Mouse (Mus musculus): ENCODE results near the gene Srpk2. TPM values are rescaled to one million over a fixed set of nuclear protein-coding genes. Genes with fewer than 3 reads are reported as not detected.

Gene Srpk2
- polyA plus RNA-seq, 1 experiment from 2014 or later: 5.7 TPM

DNA sequence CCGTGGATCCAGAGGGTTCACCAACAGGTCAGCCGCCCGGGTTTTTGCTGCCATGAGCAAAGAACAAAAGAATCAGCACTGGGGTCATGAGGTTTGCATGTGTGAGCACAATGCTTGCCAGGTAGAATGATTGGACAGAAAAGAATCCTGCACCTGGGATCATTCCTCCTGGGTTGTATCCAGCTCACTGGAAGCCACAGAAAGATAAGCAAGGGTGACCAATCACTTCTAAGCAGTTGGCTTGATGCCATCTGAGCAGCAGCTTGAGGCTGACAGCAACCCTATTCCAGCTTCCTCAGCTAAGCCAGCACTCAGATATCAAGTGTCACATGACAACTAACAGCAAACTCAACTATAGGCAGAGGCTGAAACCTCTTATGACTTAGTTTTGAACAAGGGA lies 165.7 kb downstream of the Srpk2 start:
- Histone ChIP-seq H3K9me3 (replicated peaks) (no peaks in the 10 kb centered on the region), H3K36me3 (replicated peaks) (peaks cover 2% of the 10 kb centered on the region), H3K9ac (no peak overlapping the region), H3K4me2 (no peak overlapping the region), H3K27ac (replicated peaks) (no peak overlapping the region), H3K4me1 (replicated peaks) (no peaks in the 10 kb centered on the region), H3K4me3 (replicated peaks) (no peak overlapping the region), H3K27me3 (no peaks in the 10 kb centered on the region)
- WGBS (ENCODE audit: insufficient replicate concordance): 70% methylated on average over 3 of the region's 3 CpGs
- no peak for ATAC-seq (ENCODE audit: insufficient read depth)

DNA sequence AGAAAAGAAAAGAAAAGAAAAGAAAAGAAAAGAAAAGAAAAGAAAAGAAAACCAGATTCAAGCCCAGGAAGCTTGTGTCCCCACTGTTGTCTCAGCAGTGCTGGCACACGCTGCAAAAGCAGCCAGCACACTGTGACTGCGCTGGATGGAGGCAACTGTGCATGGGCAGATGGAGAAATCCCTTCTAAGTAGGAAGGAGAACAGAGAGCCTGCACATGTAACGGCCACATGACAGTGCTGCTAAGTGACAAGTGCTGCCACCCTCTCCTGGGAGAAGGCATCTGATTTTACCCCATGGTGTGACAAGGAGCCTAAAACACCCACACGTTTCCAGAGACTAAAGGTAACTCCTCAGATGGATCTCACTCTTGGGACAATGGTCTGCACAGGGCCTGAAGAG lies 166.6 kb downstream of the Srpk2 start:
- Histone ChIP-seq H3K27ac (replicated peaks) (no peak overlapping the region), H3K9ac (no peak overlapping the region), H3K27me3 (no peaks in the 10 kb centered on the region), H3K4me2 (no peak overlapping the region), H3K4me3 (replicated peaks) (no peak overlapping the region), H3K4me1 (replicated peaks) (no peaks in the 10 kb centered on the region), H3K9me3 (replicated peaks) (no peaks in the 10 kb centered on the region), H3K36me3 (replicated peaks) (peaks cover 5% of the 10 kb centered on the region)
- WGBS (ENCODE audit: insufficient replicate concordance): 73% methylated on average over 4 of the region's 4 CpGs
- no peak for ATAC-seq (ENCODE audit: insufficient read depth)

DNA sequence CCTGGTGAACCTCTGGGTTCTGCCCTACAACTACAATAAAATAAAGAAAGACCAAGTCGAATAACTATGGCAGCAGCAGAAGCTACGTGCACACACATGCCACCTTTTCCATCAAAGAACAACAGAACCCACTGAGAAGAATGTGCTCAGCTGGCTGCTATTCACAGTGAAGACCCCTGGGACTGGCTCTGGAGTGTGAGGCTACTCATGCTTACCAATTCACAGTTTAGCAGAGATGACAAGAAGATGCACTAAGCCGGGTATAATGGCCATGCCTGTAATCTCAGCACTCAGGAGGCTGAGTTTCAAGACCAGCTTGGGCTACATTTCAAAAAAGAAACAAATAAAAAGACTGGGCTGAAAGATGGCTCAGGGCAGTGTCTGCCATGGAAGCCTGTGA lies 167.5 kb downstream of the Srpk2 start:
- no peak overlapping the region for H3K4me2 ChIP-seq
- no peak for ATAC-seq (ENCODE audit: insufficient read depth)
- WGBS (ENCODE audit: insufficient replicate concordance): 80% methylated on average over 3 of the region's 3 CpGs

DNA sequence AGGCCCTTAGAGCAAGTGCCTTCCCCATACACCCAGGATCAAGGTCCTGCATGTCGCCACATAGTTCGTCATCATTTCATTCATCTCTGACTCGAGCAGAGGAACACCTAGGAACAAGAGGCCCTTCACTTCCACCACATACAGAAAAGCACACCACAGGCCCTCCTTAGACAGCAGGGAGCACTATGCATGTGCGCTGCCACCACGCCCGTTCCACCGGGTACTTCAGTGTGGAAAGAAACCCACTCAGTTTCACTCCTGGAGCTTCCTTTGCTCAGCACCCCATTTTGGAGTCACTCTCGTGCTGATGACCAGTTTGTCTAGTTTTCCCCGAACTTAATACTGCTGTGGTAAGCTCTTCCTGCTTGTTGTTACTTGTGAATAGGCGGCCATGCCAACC lies 169.4 kb downstream of the Srpk2 start:
- H3K4me2 ChIP-seq: no peak overlapping the region
- H3K9me3 ChIP-seq (replicated peaks): no peaks in the 10 kb centered on the region
- peaks cover 5% of the 10 kb centered on the region for H3K36me3 ChIP-seq (replicated peaks)
- no peak overlapping the region for H3K4me3 ChIP-seq (replicated peaks)
- H3K4me1 ChIP-seq (replicated peaks): no peaks in the 10 kb centered on the region
- 79% methylated on average over 10 of the region's 10 CpGs for WGBS (ENCODE audit: insufficient replicate concordance)
- H3K27me3 ChIP-seq: no peaks in the 10 kb centered on the region
- H3K27ac ChIP-seq (replicated peaks): no peak overlapping the region
- ATAC-seq (ENCODE audit: insufficient read depth): no peak
- H3K9ac ChIP-seq: no peak overlapping the region

More for the DNA sequence above, 167.5 kb downstream of the Srpk2 start:
- Histone ChIP-seq H3K9me3 (replicated peaks) (no peaks in the 10 kb centered on the region), H3K27ac (replicated peaks) (no peak overlapping the region), H3K4me1 (replicated peaks) (no peaks in the 10 kb centered on the region), H3K36me3 (replicated peaks) (peaks cover 5% of the 10 kb centered on the region), H3K4me3 (replicated peaks) (no peak overlapping the region), H3K9ac (no peak overlapping the region), H3K27me3 (no peaks in the 10 kb centered on the region)

DNA sequence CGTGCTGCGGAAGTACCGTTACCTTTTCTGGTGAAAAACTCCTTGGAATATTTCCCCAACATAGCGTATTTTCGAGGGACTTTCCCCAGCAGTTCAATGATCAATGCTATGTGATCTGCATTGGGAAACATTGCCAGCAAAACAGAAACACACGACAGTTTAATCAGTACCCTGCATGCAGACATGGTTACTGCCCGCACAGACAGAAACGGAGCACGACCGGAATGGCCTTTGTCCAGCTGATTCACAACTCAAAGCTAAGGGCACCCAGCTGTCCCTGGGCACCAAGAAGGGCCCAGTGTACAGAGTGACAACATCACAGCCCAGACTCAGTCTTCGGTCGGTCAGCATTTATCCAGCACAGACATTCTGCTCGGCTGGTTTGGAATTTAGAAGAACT lies 170.9 kb downstream of the Srpk2 start:
- no peak overlapping the region for H3K4me2 ChIP-seq
- H3K27me3 ChIP-seq: no peaks in the 10 kb centered on the region
- H3K4me1 ChIP-seq (replicated peaks): no peaks in the 10 kb centered on the region
- H3K9me3 ChIP-seq (replicated peaks): no peaks in the 10 kb centered on the region
- H3K36me3 ChIP-seq (replicated peaks): peaks cover 5% of the 10 kb centered on the region
- no peak overlapping the region for H3K27ac ChIP-seq (replicated peaks)
- ATAC-seq (ENCODE audit: insufficient read depth): no peak
- no peak overlapping the region for H3K9ac ChIP-seq
- WGBS (ENCODE audit: insufficient replicate concordance): 84% methylated on average over 13 of the region's 13 CpGs
- H3K4me3 ChIP-seq (replicated peaks): no peak overlapping the region

DNA sequence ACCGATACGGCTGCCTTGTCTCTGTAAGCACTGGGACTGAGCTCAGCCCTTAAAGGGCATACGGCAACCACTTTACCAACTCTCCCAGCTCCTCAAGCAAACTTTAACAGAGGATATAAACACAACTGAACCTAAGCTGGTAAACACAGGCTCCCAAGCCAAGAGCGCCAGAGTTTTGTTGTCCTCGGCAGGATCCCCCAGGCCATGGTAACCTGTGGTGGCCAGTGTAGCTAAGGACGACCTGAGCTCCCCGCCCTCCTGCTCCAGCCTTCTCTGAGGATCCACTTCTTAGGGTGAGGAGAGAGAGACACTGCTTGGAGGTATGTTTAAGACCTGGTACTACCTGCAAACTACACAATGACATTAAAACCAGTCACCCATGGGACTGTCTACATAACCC lies 171.9 kb downstream of the Srpk2 start:
- H3K4me2 ChIP-seq: no peak overlapping the region
- H3K4me3 ChIP-seq (replicated peaks): no peak overlapping the region
- H3K27me3 ChIP-seq: no peaks in the 10 kb centered on the region
- WGBS (ENCODE audit: insufficient replicate concordance): 90% methylated on average over 7 of the region's 7 CpGs
- H3K36me3 ChIP-seq (replicated peaks): peaks cover 5% of the 10 kb centered on the region; the same call in 1 of the 2 replicates
- no peak overlapping the region for H3K27ac ChIP-seq (replicated peaks)
- no peak overlapping the region for H3K9ac ChIP-seq
- H3K9me3 ChIP-seq (replicated peaks): no peaks in the 10 kb centered on the region
- no peaks in the 10 kb centered on the region for H3K4me1 ChIP-seq (replicated peaks)
- no peak for ATAC-seq (ENCODE audit: insufficient read depth)

DNA sequence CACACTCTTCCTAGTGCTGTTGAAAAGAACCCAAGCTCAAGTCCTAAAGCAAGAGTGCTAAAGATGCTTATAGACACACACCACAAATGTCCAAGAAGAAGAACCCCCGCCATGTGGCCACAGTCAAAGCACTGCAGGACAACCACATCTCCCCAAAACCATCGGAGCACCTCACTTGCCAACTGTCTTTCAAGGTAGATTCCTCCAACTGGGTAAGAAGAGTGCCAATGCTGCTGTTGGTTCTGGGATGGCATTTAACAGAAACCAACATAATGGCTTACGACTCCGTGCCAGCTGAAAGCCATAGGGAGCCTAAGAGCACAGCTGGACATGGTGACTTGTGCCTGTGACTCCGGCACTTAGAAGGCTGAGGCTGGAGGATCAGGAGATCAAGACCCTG lies 173.0 kb downstream of the Srpk2 start:
- Histone ChIP-seq H3K4me3 (replicated peaks) (no peak overlapping the region), H3K36me3 (replicated peaks) (peaks cover 5% of the 10 kb centered on the region; the same call in 1 of the 2 replicates), H3K27me3 (no peaks in the 10 kb centered on the region), H3K27ac (replicated peaks) (no peak overlapping the region), H3K9me3 (replicated peaks) (no peaks in the 10 kb centered on the region), H3K4me1 (replicated peaks) (no peaks in the 10 kb centered on the region), H3K4me2 (no peak overlapping the region), H3K9ac (no peak overlapping the region)
- 72% methylated on average over 5 of the region's 5 CpGs for WGBS (ENCODE audit: insufficient replicate concordance)
- ATAC-seq (ENCODE audit: insufficient read depth): no peak

DNA sequence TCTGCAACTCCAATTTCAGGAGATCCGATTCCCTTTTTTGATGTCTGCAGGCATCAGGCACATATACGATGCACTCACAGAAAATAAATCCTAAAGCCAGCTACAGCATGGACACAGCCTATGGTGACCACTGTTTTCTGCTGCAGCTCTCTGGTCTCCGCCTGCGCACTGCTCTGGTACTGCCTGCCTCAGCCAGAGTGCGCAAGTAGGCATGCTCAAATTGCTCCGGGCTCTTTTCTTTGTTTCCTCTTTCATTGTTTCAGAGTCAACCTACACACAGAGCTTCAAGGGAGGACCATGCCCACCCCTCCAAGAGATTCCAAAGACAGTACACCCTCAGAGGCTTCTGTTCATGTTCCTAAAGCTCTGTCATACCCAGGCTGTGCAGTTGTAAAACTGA lies 175.8 kb downstream of the Srpk2 start:
- no peaks in the 10 kb centered on the region for H3K27me3 ChIP-seq
- no peak overlapping the region for H3K4me3 ChIP-seq (replicated peaks)
- no peak overlapping the region for H3K9ac ChIP-seq
- H3K27ac ChIP-seq (replicated peaks): no peak overlapping the region
- ATAC-seq (ENCODE audit: insufficient read depth): no peak
- 83% methylated on average over 6 of the region's 6 CpGs for WGBS (ENCODE audit: insufficient replicate concordance)
- H3K36me3 ChIP-seq (replicated peaks): peaks cover 14% of the 10 kb centered on the region
- no peaks in the 10 kb centered on the region for H3K4me1 ChIP-seq (replicated peaks)
- no peak overlapping the region for H3K4me2 ChIP-seq
- no peaks in the 10 kb centered on the region for H3K9me3 ChIP-seq (replicated peaks)

DNA sequence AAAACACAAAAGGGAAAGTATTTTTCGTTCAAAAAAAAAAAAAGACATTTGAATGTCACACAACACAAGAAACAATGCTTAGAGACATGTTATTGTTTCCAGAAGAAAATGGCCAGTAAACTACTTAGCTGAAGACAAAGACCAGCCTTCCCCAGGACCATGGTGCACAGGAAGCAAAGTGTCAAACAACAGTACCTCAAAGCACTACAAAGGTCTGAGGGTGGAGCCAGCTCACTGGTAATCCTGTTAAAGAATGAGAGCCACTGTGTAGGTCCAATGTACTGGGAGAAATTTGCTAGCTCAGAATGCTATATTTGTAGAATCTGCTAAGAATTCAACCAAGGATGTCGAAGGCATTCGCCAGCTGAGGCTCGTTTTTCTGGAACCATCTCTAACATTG lies 177.2 kb downstream of the Srpk2 start:
- no peaks in the 10 kb centered on the region for H3K4me1 ChIP-seq (replicated peaks)
- ATAC-seq (ENCODE audit: insufficient read depth): no peak
- no peaks in the 10 kb centered on the region for H3K9me3 ChIP-seq (replicated peaks)
- peaks cover 21% of the 10 kb centered on the region for H3K36me3 ChIP-seq (replicated peaks)
- H3K4me3 ChIP-seq (replicated peaks): no peak overlapping the region
- H3K9ac ChIP-seq: no peak overlapping the region
- 68% methylated on average over 4 of the region's 4 CpGs for WGBS (ENCODE audit: insufficient replicate concordance)
- no peak overlapping the region for H3K4me2 ChIP-seq
- no peaks in the 10 kb centered on the region for H3K27me3 ChIP-seq
- H3K27ac ChIP-seq (replicated peaks): no peak overlapping the region

DNA sequence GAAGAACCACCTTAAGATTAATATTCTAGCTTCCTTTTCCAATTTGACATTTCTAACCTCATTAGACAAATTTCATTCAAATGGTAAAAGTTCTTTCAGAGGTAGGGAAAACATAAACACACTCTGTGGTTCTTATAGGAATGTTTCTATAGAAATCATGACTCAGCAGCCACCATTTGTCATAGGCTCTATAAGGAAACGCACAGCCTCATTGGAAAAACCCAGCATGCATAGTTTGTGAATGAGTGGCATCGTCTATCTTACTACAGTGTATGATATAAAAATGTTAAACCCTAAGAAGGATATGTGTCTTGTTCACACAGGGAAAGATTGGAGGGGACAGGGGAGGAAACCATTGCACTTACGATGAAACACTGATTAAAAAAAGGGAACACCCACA lies 178.8 kb downstream of the Srpk2 start:
- H3K27ac ChIP-seq (replicated peaks): no peak overlapping the region
- H3K27me3 ChIP-seq: no peaks in the 10 kb centered on the region
- no peaks in the 10 kb centered on the region for H3K9me3 ChIP-seq (replicated peaks)
- H3K4me1 ChIP-seq (replicated peaks): no peaks in the 10 kb centered on the region
- peaks cover 37% of the 10 kb centered on the region for H3K36me3 ChIP-seq (replicated peaks)
- ATAC-seq (ENCODE audit: insufficient read depth): no peak
- no peak overlapping the region for H3K9ac ChIP-seq
- WGBS (ENCODE audit: insufficient replicate concordance): 74% methylated on average over 3 of the region's 3 CpGs
- no peak overlapping the region for H3K4me3 ChIP-seq (replicated peaks)
- no peak overlapping the region for H3K4me2 ChIP-seq

DNA sequence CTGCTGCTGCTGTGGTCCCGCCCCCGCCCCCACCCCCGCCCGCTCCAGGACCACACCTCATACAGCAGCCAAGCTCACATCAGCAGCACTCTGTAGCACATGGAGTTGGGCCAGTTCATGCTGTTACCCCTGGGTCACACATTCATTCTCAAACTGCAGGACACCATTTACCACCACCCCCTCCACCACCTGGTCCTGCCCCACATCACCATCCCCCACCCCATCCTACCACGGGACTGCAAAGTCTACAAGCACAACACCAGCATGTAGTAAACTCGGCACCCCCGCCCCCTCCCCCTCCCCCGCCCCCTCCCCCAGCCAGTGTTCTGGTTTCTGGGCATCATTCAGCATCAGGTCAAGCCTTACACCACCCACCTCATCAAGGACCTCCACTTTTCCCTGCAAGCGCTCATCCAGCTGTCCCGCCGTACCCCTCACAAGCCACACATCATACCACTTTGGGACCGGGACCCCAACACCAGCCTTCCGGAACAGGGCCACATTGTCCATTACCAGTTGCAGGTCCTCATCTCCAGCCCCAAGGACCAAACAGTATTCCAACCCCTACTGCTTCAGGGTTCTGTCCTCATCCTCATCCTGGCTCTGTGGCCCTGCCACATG lies 182.0 kb downstream of the Srpk2 start:
- no peak overlapping the region for H3K4me3 ChIP-seq (replicated peaks)
- H3K36me3 ChIP-seq (replicated peaks): peaks cover 62% of the 10 kb centered on the region
- WGBS (ENCODE audit: insufficient replicate concordance): 85% methylated on average over 12 of the region's 13 CpGs

More for the DNA sequence above, 182.0 kb downstream of the Srpk2 start:
- Histone ChIP-seq H3K27me3 (no peaks in the 10 kb centered on the region), H3K9ac (no peak overlapping the region), H3K4me2 (no peak overlapping the region), H3K27ac (replicated peaks) (no peak overlapping the region), H3K9me3 (replicated peaks) (no peaks in the 10 kb centered on the region), H3K4me1 (replicated peaks) (no peaks in the 10 kb centered on the region)
- no peak for ATAC-seq (ENCODE audit: insufficient read depth)
